Comparison of ENCODE assay signal across 8 mouse cellular contexts in the genomic region with DNA sequence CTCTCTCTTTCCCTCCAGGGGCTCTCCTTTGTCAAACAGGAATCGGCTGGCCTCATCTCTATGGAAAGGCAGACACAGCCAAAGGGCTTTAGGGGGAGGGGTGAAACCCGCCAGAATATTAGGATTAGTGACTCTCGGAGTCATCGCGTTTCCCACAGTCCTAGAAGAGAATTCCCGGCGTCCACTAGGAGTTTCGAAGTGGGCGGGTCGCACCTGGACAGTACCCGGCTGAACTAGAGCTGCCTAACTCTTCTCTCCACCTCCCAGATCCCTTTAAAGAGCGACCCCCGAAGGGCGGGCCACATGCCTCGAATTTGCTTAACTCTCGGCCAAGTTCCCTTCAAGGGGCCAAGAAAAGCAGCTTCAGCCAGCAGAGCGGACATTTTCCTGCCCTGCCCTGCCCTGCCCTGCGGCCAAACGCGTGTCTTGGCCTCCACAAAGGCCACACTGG. TPM values are rescaled to one million over a fixed set of nuclear protein-coding genes. Genes with fewer than 3 reads are reported as not detected.
A peak's percentile ranks its signal among the peaks of the same experiment; 100 is the strongest.
DNase-seq lines count a peak whose midpoint lies in the region; ATAC-seq and TF ChIP-seq lines count a peak whose summit lies in the region.

No protein-coding gene starts in this region.

- no peak for ATAC-seq in heart, embryonic 16.5 days (replicated peaks; ENCODE audit: extremely low read depth, insufficient read depth, low FRiP score)
- ATAC-seq in limb, embryonic 13.5 days (ENCODE audit: low FRiP score, low read depth), result no peak
- no peak for ATAC-seq in midbrain, postnatal 0 days (ENCODE audit: low FRiP score)
- ATAC-seq in activated CD4-positive, CD25-positive, alpha-beta regulatory T cell, adult 4 months, result no peak

- no peak for TF ChIP-seq POLR2A in bone marrow macrophage, adult 2 months (IDR thresholded peaks at IDR 0.05; ENCODE audit: borderline replicate concordance, low read depth, low read length)

- TF ChIP-seq CTCF in bone marrow macrophage, adult 2 months (IDR thresholded peaks at IDR 0.05; ENCODE audit: low read depth, low read length), result no peak
- no peak for TF ChIP-seq CTCF in midbrain, postnatal 0 days (IDR thresholded peaks at IDR 0.05)

- H3K9ac ChIP-seq in heart, embryonic 16.5 days (ENCODE audit: low read length), result peak overlapping the region; percentile 81
- peak overlapping the region; percentile 80 for H3K9ac ChIP-seq in limb, embryonic 13.5 days
- H3K9ac ChIP-seq in midbrain, postnatal 0 days (replicated peaks; ENCODE audit: low read length, poor library complexity, severe bottlenecking), result peak overlapping the region; percentile 77

- no peaks in the 10 kb centered on the region for H3K27me3 ChIP-seq in heart, embryonic 16.5 days (ENCODE audit: control insufficient read depth, insufficient read depth, low read length)
- H3K27me3 ChIP-seq in limb, embryonic 13.5 days, result no peaks in the 10 kb centered on the region
- no peaks in the 10 kb centered on the region for H3K27me3 ChIP-seq in midbrain, postnatal 0 days (ENCODE audit: insufficient read depth, low read length)

- H3K9me3 ChIP-seq in heart, embryonic 16.5 days (replicated peaks; ENCODE audit: control insufficient read depth, low read length), result no peaks in the 10 kb centered on the region
- H3K9me3 ChIP-seq in limb, embryonic 13.5 days, result no peaks in the 10 kb centered on the region
- H3K9me3 ChIP-seq in midbrain, postnatal 0 days (ENCODE audit: low read length), result no peaks in the 10 kb centered on the region

- WGBS in heart, embryonic 16.5 days, result 6% methylated on average over 20 of the region's 20 CpGs
- under 1% methylated on average over 20 of the region's 20 CpGs for WGBS in limb, embryonic 13.5 days
- WGBS in midbrain, postnatal 0 days, result under 1% methylated on average over 20 of the region's 20 CpGs

- no peak overlapping the region for H3K27ac ChIP-seq in bone marrow macrophage, adult 2 months (ENCODE audit: insufficient read depth, low read depth, low read length)
- peak overlapping the region; percentile 69; the same call in 1 of the 2 replicates for H3K27ac ChIP-seq in heart, embryonic 16.5 days (ENCODE audit: low read length)
- H3K27ac ChIP-seq in limb, embryonic 13.5 days, result no peak overlapping the region
- H3K27ac ChIP-seq in midbrain, postnatal 0 days (ENCODE audit: low read depth, low read length), result no peak overlapping the region

- peak overlapping the region; percentile 92 for H3K4me3 ChIP-seq in bone marrow macrophage, adult 2 months (ENCODE audit: insufficient read depth, low read length)
- peak overlapping the region; percentile 88 for H3K4me3 ChIP-seq in heart, embryonic 16.5 days (ENCODE audit: low read length)
- H3K4me3 ChIP-seq in limb, embryonic 13.5 days, result peak overlapping the region; percentile 90
- peak overlapping the region; percentile 92 for H3K4me3 ChIP-seq in midbrain, postnatal 0 days (ENCODE audit: low read depth, low read length)

- H3K36me3 ChIP-seq in heart, embryonic 16.5 days (ENCODE audit: control insufficient read depth, insufficient read depth), result no peaks in the 10 kb centered on the region
- H3K36me3 ChIP-seq in limb, embryonic 13.5 days, result no peaks in the 10 kb centered on the region
- no peaks in the 10 kb centered on the region for H3K36me3 ChIP-seq in midbrain, postnatal 0 days (ENCODE audit: insufficient read depth, low read length)

- peak; percentile 62 to 66 for DNase-seq in cerebellum, postnatal 10 days
- no peak for DNase-seq in cerebellum, adult 11 months
- DNase-seq in midbrain, postnatal 0 days (ENCODE audit: low spot score), result peak; percentile 58
- DNase-seq in testis, postnatal 10 days (ENCODE audit: low spot score), result no peak

- peaks cover 10% of the 10 kb centered on the region for H3K4me1 ChIP-seq in bone marrow macrophage, adult 2 months (ENCODE audit: control insufficient read depth, insufficient read depth, low read length)
- peaks cover 23% of the 10 kb centered on the region for H3K4me1 ChIP-seq in heart, embryonic 16.5 days (ENCODE audit: control insufficient read depth, insufficient read depth, low read length)
- H3K4me1 ChIP-seq in limb, embryonic 13.5 days, result peaks cover 42% of the 10 kb centered on the region
- H3K4me1 ChIP-seq in midbrain, postnatal 0 days (ENCODE audit: insufficient read depth, low read length), result peaks cover 11% of the 10 kb centered on the region; the same call in 1 of the 2 replicates

- H3K4me2 ChIP-seq in heart, embryonic 16.5 days (ENCODE audit: low read depth, low read length), result peak overlapping the region; percentile 75
- peak overlapping the region; percentile 85 for H3K4me2 ChIP-seq in limb, embryonic 13.5 days (replicated peaks)
- H3K4me2 ChIP-seq in midbrain, postnatal 0 days (ENCODE audit: low read depth, low read length, poor library complexity, severe bottlenecking), result peak overlapping the region; percentile 99

RNA-seq across cellular contexts. Expression of a gene that starts 1.6 kb away (rescaled TPM):
- polyA plus RNA-seq in bone marrow macrophage, adult 2 months (2012; ENCODE audit: insufficient read depth, insufficient read length, missing spikeins), result 13.4 and 16.3 TPM in 2 replicates
- polyA plus RNA-seq in heart, embryonic 16.5 days (2015; fragmentation: Nextera tagmentation; extraction: Ambion mirVana), result 2.6 and 3.8 TPM in 2 replicates
- 4.9 and 5.7 TPM in 2 replicates for polyA plus RNA-seq in limb, embryonic 13.5 days (2015; fragmentation: Nextera tagmentation; extraction: Ambion mirVana)
- total RNA-seq in midbrain, postnatal 0 days (2014; rRNA removed), result 33.6 and 34.8 TPM in 2 replicates
- polyA plus RNA-seq in midbrain, postnatal 0 days (2015; fragmentation: Nextera tagmentation; extraction: Ambion mirVana), result 6.4 TPM in 2 replicates
- polyA plus RNA-seq in activated CD4-positive, CD25-positive, alpha-beta regulatory T cell, adult 4 months (2017; shearing (Covaris generic)), result 1 to 10 TPM; 5.8 to 8.3 TPM

RNA-seq across cellular contexts. Expression of a gene that starts 16.9 kb away (rescaled TPM):
- polyA plus RNA-seq in bone marrow macrophage, adult 2 months (2012; ENCODE audit: insufficient read depth, insufficient read length, missing spikeins), result 1.2 and 3.1 TPM in 2 replicates
- 3.6 and 3.8 TPM in 2 replicates for polyA plus RNA-seq in heart, embryonic 16.5 days (2015; fragmentation: Nextera tagmentation; extraction: Ambion mirVana)
- polyA plus RNA-seq in limb, embryonic 13.5 days (2015; fragmentation: Nextera tagmentation; extraction: Ambion mirVana), result 14.8 and 15.5 TPM in 2 replicates
- 32.9 and 44.2 TPM in 2 replicates for total RNA-seq in midbrain, postnatal 0 days (2014; rRNA removed)
- polyA plus RNA-seq in midbrain, postnatal 0 days (2015; fragmentation: Nextera tagmentation; extraction: Ambion mirVana), result 42.5 and 47.4 TPM in 2 replicates
- polyA plus RNA-seq in activated CD4-positive, CD25-positive, alpha-beta regulatory T cell, adult 4 months (2017; shearing (Covaris generic)), result under 1 TPM in 1 of 2 experiments, not detected in 1; 0.33 TPM

Comparison
In these comparisons a context has a peak if more than half of its experiments do, and no peak if none do; other contexts are left out.
1. DNase-seq: peak in cerebellum, postnatal 10 days (2 of 2) and midbrain, postnatal 0 days (single experiment); none in cerebellum, adult 11 months (single experiment) and testis, postnatal 10 days (single experiment).
2. Peak in every context shown above with its lines, with median percentiles within 50 percentile points of each other: H3K4me3 ChIP-seq, H3K4me2 ChIP-seq and H3K9ac ChIP-seq.